Mouse (Mus musculus): ENCODE measurements around the gene Gm20425.

The Gm20425 gene

GRCm38 (mm10) chr9:103153286-103153685, 76.8 kb downstream of the Gm20425 start:
- no peak for DNase-seq (ENCODE audit: low spot score in 2 of 2)

GRCm38 (mm10) chr9:103149074-103149799, 80.9 kb downstream of the Gm20425 start:
- no peak for DNase-seq (ENCODE audit: low spot score in 2 of 2)

- no peak for DNase-seq (ENCODE audit: low spot score in 2 of 2)
Observed at GRCm38 (mm10) chr9:103147103-103147502, 83.0 kb downstream of the Gm20425 start.

- DNase-seq (ENCODE audit: low spot score in 2 of 2): no peak
Observed at GRCm38 (mm10) chr9:103146703-103147102, 83.4 kb downstream of the Gm20425 start.

- DNase-seq (ENCODE audit: low spot score in 2 of 2): no peak
Observed at GRCm38 (mm10) chr9:103146257-103146656, 83.8 kb downstream of the Gm20425 start.

GRCm38 (mm10) chr9:103145351-103145750, 84.8 kb downstream of the Gm20425 start:
- no peak for DNase-seq (ENCODE audit: low spot score in 2 of 2)

GRCm38 (mm10) chr9:103143881-103144280, 86.2 kb downstream of the Gm20425 start:
- no peak for DNase-seq (ENCODE audit: low spot score in 2 of 2)

- no peak for DNase-seq (ENCODE audit: low spot score in 2 of 2)
Observed at GRCm38 (mm10) chr9:103141266-103141665, 88.8 kb downstream of the Gm20425 start.

GRCm38 (mm10) chr9:103140384-103140783, 89.7 kb downstream of the Gm20425 start:
- no peak for DNase-seq (ENCODE audit: low spot score in 2 of 2)
